Mouse (Mus musculus) liver, embryonic 14.5 days (tissue): Measurements from ENCODE around the gene Nubpl.

ENCODE experiments used
- CTCF ChIP-seq: IDR thresholded peaks from 2 replicates; pipeline ENCODE4 v1.5.1; 2016; ENCODE audit warnings: antibody characterized with exemption, low read depth, control low read depth
- EP300 ChIP-seq: IDR thresholded peaks from 2 replicates; pipeline ENCODE4 v1.6.1; 2016; ENCODE audit warnings: antibody characterized with exemption, low read depth

DNA sequence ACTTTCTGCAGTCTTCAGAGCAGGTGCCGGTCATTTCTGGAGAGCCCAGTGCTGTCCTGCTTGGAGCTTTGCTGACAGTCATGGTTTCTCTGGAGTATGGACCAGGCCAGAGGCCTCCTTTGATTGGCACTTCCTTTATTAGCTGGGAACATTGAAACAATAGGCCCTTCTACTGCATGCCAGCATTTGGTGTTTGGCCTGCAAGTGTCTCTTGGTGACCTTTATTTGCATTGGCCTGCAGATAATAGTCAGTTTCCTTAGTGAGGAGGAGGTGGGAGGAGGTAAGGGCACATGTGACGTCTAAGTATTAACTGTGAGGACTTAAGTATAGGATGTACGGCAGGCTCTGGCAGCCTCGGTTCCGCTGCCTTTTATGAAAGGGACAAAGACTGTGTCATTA lies 249.1 kb downstream of the Nubpl start:
- no peak for TF ChIP-seq EP300
- no peak for TF ChIP-seq CTCF
